14 mouse cellular contexts compared by ENCODE assay signal in the genomic region with DNA sequence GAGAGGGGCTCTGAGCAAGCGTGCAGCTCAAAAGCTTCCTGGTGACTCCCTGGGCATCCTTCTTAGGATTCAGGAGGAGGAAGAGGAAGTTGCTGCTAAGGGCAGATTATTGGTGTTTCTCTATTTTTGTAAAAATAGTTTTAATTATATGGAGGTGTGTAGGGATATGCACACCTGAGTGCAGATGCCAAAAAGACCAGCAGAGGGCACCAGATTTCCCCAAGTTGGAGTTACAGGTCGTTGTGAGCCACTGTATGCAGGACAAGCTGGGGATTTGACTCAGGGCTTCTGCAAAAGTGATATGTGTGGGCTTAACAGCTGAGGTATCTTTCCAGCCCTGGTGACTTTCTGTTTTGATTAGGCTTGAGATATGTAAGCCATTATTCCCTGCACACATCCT.
DNase-seq lines count a peak whose midpoint lies in the region; ATAC-seq and TF ChIP-seq lines count a peak whose summit lies in the region.
"Had no signal": no experiment of that assay in that cellular context is flagged by ENCODE, and none has a peak within 500 bp of the region (broad histone marks: within the 10 kb centered on the region; RNA-seq: fewer than 3 reads in every experiment).

No protein-coding gene starts in this region.

- no peaks in the 10 kb centered on the region for H3K27me3 ChIP-seq in forebrain, postnatal 0 days (ENCODE audit: insufficient read depth, low read length)
- no peaks in the 10 kb centered on the region for H3K27me3 ChIP-seq in forebrain, embryonic 15.5 days
- no peaks in the 10 kb centered on the region for H3K27me3 ChIP-seq in midbrain, postnatal 0 days (ENCODE audit: insufficient read depth, low read length)
- H3K27me3 ChIP-seq in midbrain, embryonic 13.5 days, result no peaks in the 10 kb centered on the region
- H3K27me3 ChIP-seq: embryonic facial prominence, embryonic 15.5 days; forebrain, embryonic 12.5 days; liver, embryonic 12.5 days; neural tube, embryonic 15.5 days had no signal

- H3K27ac ChIP-seq in forebrain, postnatal 0 days (ENCODE audit: low read depth, low read length), result no peak overlapping the region
- H3K27ac ChIP-seq in forebrain, embryonic 15.5 days (replicated peaks), result no peak overlapping the region
- H3K27ac ChIP-seq in midbrain, postnatal 0 days (ENCODE audit: low read depth, low read length), result no peak overlapping the region
- no peak overlapping the region for H3K27ac ChIP-seq in midbrain, embryonic 13.5 days
- H3K27ac ChIP-seq: embryonic facial prominence, embryonic 15.5 days; forebrain, embryonic 12.5 days; liver, embryonic 12.5 days; neural tube, embryonic 15.5 days had no signal

- DNase-seq in forebrain, postnatal 0 days, result no peak
- no peak for DNase-seq in midbrain, postnatal 0 days (ENCODE audit: low spot score)
- DNase-seq in induced T-regulatory cell, adult 2 months (ENCODE audit: low read depth), result peak; percentile 1
- DNase-seq in ovary, adult 18-20 months (ENCODE audit: low spot score), result no peak
- no peak for DNase-seq in lung, postnatal 10 days
- DNase-seq: cerebellum, adult 11 months; kidney, adult 11 months; lung, postnatal 14 days had no signal

- no peaks in the 10 kb centered on the region for H3K36me3 ChIP-seq in forebrain, postnatal 0 days (ENCODE audit: insufficient read depth)
- no peaks in the 10 kb centered on the region for H3K36me3 ChIP-seq in forebrain, embryonic 15.5 days
- no peaks in the 10 kb centered on the region for H3K36me3 ChIP-seq in midbrain, postnatal 0 days (ENCODE audit: insufficient read depth, low read length)
- H3K36me3 ChIP-seq in midbrain, embryonic 13.5 days, result no peaks in the 10 kb centered on the region
- H3K36me3 ChIP-seq: embryonic facial prominence, embryonic 15.5 days; forebrain, embryonic 12.5 days; liver, embryonic 12.5 days; neural tube, embryonic 15.5 days had no signal

- no peaks in the 10 kb centered on the region for H3K9me3 ChIP-seq in forebrain, postnatal 0 days (ENCODE audit: low read length)
- H3K9me3 ChIP-seq in forebrain, embryonic 15.5 days, result no peaks in the 10 kb centered on the region
- H3K9me3 ChIP-seq in midbrain, postnatal 0 days (ENCODE audit: low read length), result no peaks in the 10 kb centered on the region
- H3K9me3 ChIP-seq in midbrain, embryonic 13.5 days, result no peaks in the 10 kb centered on the region
- H3K9me3 ChIP-seq: liver, embryonic 12.5 days; neural tube, embryonic 15.5 days had no signal

- no peak overlapping the region for H3K9ac ChIP-seq in forebrain, postnatal 0 days
- no peak overlapping the region for H3K9ac ChIP-seq in forebrain, embryonic 15.5 days (replicated peaks)
- H3K9ac ChIP-seq in midbrain, postnatal 0 days (replicated peaks; ENCODE audit: low read length, poor library complexity, severe bottlenecking), result no peak overlapping the region
- H3K9ac ChIP-seq in midbrain, embryonic 13.5 days (replicated peaks), result no peak overlapping the region
- H3K9ac ChIP-seq: embryonic facial prominence, embryonic 15.5 days; forebrain, embryonic 12.5 days; liver, embryonic 12.5 days; neural tube, embryonic 15.5 days had no signal

- no peaks in the 10 kb centered on the region for H3K4me1 ChIP-seq in forebrain, postnatal 0 days (ENCODE audit: insufficient read depth)
- no peaks in the 10 kb centered on the region for H3K4me1 ChIP-seq in forebrain, embryonic 15.5 days
- no peaks in the 10 kb centered on the region for H3K4me1 ChIP-seq in midbrain, postnatal 0 days (ENCODE audit: insufficient read depth, low read length)
- no peaks in the 10 kb centered on the region for H3K4me1 ChIP-seq in midbrain, embryonic 13.5 days (replicated peaks)
- H3K4me1 ChIP-seq: embryonic facial prominence, embryonic 15.5 days; forebrain, embryonic 12.5 days; liver, embryonic 12.5 days; neural tube, embryonic 15.5 days had no signal

- 0 out of 2 replicates have a peak, but pooled peaks have one; percentile 17 for TF ChIP-seq CTCF in forebrain, postnatal 0 days (IDR thresholded peaks at IDR 0.05; ENCODE audit: low read depth)
- peak; percentile 23; the same call in 1 of the 2 replicates for TF ChIP-seq CTCF in midbrain, postnatal 0 days (IDR thresholded peaks at IDR 0.05)

- 60% methylated on average over 2 of the region's 2 CpGs for WGBS in forebrain, postnatal 0 days
- whole genome bisulfite sequencing in forebrain, embryonic 15.5 days, result 54% methylated on average over 2 of the region's 2 CpGs
- WGBS in midbrain, postnatal 0 days, result 68% methylated on average over 2 of the region's 2 CpGs
- 74% methylated on average over 2 of the region's 2 CpGs for WGBS in midbrain, embryonic 13.5 days

- no peak overlapping the region for H3K4me2 ChIP-seq in forebrain, postnatal 0 days (ENCODE audit: low read depth)
- no peak overlapping the region for H3K4me2 ChIP-seq in forebrain, embryonic 15.5 days (replicated peaks)
- H3K4me2 ChIP-seq in midbrain, postnatal 0 days (ENCODE audit: low read depth, low read length, poor library complexity, severe bottlenecking), result no peak overlapping the region
- no peak overlapping the region for H3K4me2 ChIP-seq in midbrain, embryonic 13.5 days (replicated peaks)
- H3K4me2 ChIP-seq: embryonic facial prominence, embryonic 15.5 days; forebrain, embryonic 12.5 days; liver, embryonic 12.5 days; neural tube, embryonic 15.5 days had no signal

- no peak for ATAC-seq in forebrain, postnatal 0 days
- no peak for ATAC-seq in forebrain, embryonic 15.5 days (replicated peaks)
- no peak for ATAC-seq in midbrain, postnatal 0 days (ENCODE audit: low FRiP score)
- ATAC-seq in midbrain, embryonic 13.5 days, result no peak
- ATAC-seq: liver, embryonic 12.5 days had no signal

- H3K4me3 ChIP-seq in forebrain, postnatal 0 days (ENCODE audit: low read depth, low read length), result no peak overlapping the region
- no peak overlapping the region for H3K4me3 ChIP-seq in forebrain, embryonic 15.5 days
- H3K4me3 ChIP-seq in midbrain, postnatal 0 days (ENCODE audit: low read depth, low read length), result no peak overlapping the region
- H3K4me3 ChIP-seq in midbrain, embryonic 13.5 days (replicated peaks), result no peak overlapping the region
- H3K4me3 ChIP-seq: embryonic facial prominence, embryonic 15.5 days; forebrain, embryonic 12.5 days; liver, embryonic 12.5 days; neural tube, embryonic 15.5 days had no signal
